Mouse (Mus musculus) adrenal gland, adult 18-20 months (tissue): ENCODE data around the gene Grm5. TPM values are rescaled to one million over a fixed set of nuclear protein-coding genes. Genes with fewer than 3 reads are reported as not detected.

Experiments used
- DNase-seq, 2 experiments: peaks; one replicate each; pipeline ENCODE4 v3.0.0; 2021 to 2022; ENCODE audit warnings: low spot score in 2 of 2
- long read RNA-seq, 2 experiments: library from polyadenylated mRNA; stranded (forward); transcript quantifications; one replicate each; pipeline ENCODE4 v2.0.0; 2021
- total RNA-seq, 2 experiments: library from RNA; stranded (reverse); gene quantifications; 1 replicate in 1 of 2; 2 replicates in 1 of 2; pipeline ENCODE4 v1.2.3; 2021

Gene Grm5
- total RNA-seq, result not detected
- long read RNA-seq, experiment 1, result 0 reads
- long read RNA-seq, experiment 2, result 0 reads

DNA sequence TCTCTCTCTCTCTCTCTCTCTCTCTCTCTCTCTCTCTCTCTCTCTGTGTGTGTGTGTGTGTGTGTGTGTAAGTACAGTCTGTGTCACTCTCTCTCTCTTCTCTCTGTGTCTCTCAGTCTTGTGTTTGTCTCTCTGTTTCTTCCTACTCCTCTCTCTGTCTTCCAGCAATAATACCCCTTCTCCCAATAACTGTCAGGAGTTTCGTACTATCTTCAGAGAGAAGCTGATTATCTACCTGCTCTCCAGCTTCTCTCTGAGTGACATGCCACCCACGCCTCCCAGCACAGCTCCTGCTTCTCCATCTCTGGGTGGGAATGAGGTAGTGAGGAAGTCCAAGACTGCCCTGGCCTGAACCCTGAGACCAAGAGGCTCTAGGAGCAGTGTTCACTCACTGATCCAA is at the start of gene Grm5:
Gene Grm5, plus strand, starts transcription at position 301 of the 400 bp plus-strand sequence.
- DNase-seq, result no peak

GRCm38 (mm10) chr7:87539031-87539430 is 44.9 kb upstream of the Grm5 start:
- no peak for DNase-seq

- no peak for DNase-seq
Measured at GRCm38 (mm10) chr7:87565300-87565699, 18.7 kb upstream of the Grm5 start.

DNA sequence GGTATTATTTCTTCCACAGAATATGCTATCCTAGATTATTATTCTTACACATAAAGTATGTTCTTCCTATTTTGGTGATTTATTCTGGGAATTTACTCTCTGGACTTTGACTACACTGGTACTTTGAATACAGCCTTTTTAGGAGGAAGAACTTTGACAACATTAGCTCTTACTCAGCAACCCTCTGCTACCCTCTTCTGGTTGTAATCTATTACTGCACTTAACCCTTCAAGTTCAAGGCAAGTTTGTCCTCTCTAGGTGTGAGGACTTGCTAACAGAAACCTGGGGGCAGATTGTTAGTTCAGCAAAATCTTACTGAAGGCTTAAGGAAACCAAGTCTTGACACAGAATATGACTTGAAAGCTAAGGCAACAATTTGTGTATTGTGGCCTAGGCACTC is 17.5 kb upstream of the Grm5 start:
- DNase-seq, result no peak

GRCm38 (mm10) chr7:87584281-87584701 is 323 bp downstream of the Grm5 start:
- no peak for DNase-seq

DNA sequence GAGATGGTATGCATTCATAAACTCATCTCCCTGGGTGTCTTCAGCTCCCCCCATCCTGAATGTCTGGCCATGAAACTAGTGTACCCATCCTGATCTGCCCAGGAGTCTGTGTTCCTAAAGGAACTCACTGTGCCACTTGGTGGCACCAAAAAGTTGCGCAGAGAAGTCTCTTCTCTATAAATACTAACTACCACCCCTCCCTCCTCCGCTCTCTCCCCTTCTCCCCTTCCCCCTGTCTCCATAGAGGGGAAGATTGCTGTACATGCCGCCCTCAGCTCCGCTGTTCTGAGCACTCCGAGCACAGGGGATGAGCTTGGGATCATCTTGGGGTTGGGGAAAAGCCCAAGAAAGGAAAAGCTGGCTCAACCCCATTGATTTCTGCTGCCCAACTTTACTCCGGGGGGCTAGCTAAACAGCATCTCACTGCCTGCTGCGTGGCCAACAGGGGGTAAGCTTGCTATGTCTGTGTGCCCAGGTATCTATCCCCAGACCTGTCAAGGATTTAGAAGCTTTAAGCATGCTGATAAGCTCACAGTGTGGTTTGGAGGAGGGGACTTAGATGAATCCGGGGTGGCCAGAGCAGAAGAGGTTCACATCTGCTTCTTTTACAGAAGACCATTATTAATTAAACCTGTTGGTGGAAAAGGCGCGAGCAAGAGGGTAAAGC is 2.4 kb downstream of the Grm5 start:
- no peak for DNase-seq

DNA sequence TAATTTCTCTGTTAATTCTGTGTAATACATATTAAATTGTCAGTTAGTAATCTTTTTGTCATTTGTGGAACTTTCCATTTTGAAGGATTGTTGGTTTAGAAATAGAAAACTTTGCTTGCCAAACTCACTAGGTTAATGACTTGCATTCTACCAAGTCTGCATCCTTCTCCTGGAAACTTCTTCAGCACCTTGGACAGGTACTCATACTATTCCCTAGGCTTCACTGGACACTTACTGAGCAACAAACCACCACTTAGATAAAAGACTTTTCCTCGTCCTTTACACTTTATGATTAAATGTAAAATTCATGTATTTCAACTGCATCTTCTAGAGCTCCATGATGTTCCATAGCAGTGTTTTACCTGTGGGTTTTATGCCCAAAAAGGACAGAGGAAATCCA is 4.0 kb downstream of the Grm5 start:
- no peak for DNase-seq

DNA sequence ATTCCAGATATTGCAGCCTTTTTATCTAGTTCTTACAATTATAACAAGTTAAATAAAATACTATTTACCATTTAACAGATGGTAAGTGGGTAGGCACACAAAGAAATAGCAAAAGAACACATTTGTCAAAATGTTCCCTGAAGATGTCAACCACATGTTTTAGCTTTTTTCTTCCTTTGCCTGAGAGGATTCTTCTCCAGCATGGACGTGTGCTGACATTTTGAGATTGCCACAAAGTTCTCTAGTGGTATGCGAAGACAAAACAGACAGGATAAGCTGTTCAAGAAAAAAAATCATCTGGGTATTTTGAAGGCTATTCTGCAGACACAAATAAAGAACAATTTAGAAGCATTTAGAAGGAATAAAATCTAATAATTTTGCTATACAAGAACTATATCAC is 42.3 kb downstream of the Grm5 start:
- DNase-seq, result no peak

DNA sequence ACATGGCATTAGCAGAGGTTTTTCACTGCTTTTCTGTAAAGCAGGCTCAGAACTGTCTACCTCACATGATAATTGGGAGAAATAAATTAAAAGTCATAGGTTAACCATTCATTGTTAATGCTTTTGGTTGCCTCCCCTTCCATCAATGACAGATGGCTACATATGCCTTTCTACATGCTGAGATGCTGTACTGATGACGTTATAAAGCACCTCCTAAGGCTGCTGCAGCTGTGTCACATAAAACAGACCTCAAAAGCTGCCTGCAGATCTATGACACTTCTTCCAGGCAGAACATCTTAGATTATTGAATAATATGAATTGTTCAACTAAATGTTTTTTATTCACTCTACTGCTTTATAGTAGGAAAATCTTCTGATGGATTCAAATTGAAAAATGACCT is 51.6 kb downstream of the Grm5 start:
- DNase-seq, result no peak

DNA sequence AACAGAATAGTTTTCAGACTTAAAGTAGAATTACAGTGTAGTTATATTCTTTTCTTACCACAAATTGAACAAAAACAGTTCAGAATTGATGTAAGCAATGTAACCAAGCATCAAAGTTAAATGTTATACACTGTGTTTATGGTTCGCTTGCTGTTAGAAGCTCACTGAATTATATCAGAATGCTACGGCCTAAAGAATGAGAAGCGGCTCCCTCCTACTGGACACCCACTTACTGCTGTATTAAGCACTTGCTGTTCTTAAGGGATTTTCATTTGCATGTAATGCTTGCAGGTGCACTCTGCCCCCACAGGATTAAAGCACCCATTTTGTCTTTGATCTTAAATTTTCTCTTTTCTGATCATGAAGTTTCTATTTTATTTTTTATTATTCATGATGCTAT is 66.6 kb downstream of the Grm5 start:
- DNase-seq, result no peak

DNA sequence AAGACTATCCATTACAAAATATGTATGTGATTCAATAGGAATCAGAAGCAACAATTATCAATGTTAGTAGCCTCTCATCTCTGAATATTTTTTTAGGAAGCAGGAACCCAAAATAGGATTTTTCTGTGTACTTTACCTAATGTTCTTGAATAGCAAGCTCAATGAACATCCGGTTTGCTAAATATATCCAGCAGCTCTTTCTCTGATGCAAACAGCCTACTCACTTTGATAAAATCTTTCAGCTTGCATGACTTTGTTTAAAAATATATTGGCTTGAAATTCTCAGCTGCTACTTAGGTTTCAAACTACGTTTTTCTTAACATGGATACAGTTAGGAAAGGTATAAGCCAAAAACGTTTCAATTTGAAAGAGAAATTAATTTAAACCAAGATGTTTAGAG is 77.8 kb downstream of the Grm5 start:
- DNase-seq, result no peak

DNA sequence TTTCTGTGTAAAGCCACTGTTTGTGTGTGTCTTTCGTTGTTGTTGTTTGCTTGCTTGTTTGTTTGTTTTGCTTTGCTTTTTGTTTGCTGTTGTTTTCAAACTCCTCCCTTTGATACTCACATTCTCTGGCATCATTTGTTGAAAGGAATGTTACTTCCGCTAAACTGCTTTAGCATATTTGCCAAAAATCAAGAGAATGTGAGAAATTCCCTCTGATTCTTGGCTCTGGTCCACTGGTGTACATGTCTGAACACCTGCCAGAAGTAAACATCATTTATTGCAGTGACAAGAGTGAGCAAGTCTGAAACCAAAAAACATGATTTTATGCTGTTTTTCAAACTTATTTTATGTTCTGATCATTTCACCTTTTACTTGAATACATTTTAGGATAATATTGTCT is 80.1 kb downstream of the Grm5 start:
- DNase-seq, result no peak

DNA sequence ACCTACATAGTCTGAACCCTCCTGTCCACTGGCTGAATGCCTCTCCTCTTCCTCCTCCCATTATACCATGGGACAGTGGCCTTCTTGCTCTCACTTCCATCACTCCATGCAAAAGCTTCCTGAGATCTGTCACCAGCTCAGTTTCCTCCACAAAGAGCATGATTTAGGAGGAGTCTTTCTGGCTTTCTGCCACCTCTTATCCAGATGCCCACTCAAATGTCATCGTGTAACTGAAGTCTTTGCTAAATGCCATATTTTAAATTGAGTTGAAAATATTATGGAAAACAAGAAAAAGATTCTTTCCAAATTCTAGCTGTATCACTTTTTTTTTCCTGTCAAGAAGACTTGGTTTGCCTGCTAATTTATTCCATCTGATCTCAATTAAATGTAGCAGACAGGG is 132.4 kb downstream of the Grm5 start:
- no peak for DNase-seq

GRCm38 (mm10) chr7:87718631-87719030 is 134.7 kb downstream of the Grm5 start:
- no peak for DNase-seq

DNA sequence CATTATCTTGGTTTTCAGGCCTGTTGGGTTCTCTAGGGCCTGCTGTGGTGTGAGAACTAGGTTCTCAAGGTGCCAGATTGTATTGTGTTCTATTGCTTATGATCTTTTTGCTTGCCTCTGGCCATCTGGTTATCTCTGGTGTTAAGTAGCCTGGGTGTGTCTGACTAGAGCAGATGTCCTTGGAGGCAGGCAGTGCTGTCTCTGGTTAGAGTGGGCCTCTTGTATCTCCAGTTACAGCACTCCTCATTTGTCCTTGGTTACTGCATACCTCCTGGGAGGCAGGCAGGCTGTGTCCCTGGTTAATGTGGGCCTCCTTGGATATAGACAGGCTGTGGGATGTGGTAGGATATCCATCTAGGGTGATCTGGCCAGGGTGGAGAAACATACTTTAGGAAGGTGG is 150.5 kb downstream of the Grm5 start:
- DNase-seq, result no peak

- no peak for DNase-seq
Measured at GRCm38 (mm10) chr7:87761945-87762344, 178.0 kb downstream of the Grm5 start.

DNA sequence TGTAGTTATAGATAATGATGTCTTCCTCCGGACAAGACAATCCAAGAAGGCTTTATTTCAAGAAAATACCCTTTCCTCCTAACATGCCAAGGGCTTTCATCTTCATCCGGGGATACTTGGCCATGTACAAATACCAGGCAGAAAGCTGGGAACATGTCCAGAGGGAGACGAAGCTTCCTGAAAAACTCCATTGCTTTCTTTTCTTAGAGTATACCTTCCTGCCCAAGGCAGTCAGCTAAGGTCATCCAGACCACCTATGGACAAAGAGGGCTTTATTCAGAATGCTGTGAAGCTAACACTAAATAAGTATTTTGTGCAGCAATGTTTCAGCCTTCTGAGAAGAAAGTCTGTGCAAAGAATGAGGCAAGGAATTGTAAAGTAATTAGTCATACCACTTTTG is 178.4 kb downstream of the Grm5 start:
- no peak for DNase-seq

- no peak for DNase-seq
Measured at GRCm38 (mm10) chr7:87787560-87787959, 203.6 kb downstream of the Grm5 start.

DNA sequence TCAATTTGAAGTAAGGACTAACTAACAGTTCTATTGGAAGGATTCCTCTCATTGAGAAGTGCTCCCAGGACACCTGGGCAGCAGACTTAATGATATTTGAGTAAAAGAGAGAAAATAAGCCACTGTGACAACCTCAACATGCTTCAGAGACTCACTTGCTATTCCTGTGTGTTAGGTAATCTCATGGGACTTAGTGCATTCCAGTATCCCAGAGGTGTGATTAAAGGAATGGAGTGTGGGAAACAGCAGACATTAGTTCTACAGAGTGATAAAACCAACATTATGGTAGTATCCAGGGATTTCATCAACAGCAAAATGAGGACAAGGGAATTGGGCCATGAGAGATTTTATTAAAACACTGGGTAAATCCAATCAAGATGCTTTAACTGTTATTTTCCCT is 205.0 kb downstream of the Grm5 start:
- no peak for DNase-seq

- DNase-seq, result no peak
Measured at GRCm38 (mm10) chr7:87793896-87794295, 209.9 kb downstream of the Grm5 start.

- no peak for DNase-seq
Measured at GRCm38 (mm10) chr7:87824898-87825297, 240.9 kb downstream of the Grm5 start.

- no peak for DNase-seq
Measured at GRCm38 (mm10) chr7:87834669-87835068, 250.7 kb downstream of the Grm5 start.

- DNase-seq, result no peak
Measured at GRCm38 (mm10) chr7:87838579-87838978, 254.6 kb downstream of the Grm5 start.

- DNase-seq, result no peak
Measured at GRCm38 (mm10) chr7:87843496-87843895, 259.5 kb downstream of the Grm5 start.
